Mouse (Mus musculus) A20 (cell line): ENCODE results near the gene C5ar1.
"Not testable (repeated sequence)": the region's sequence is repeated elsewhere in the genome, so short reads cannot be mapped to it uniquely, and the experiment has no call there.

Experiments used
- DNase-seq: peaks from one replicate; pipeline ENCODE4 v3.0.0-alpha.2; 2011; ENCODE audit warnings: low read depth, low spot score

C5ar1 gene

DNA sequence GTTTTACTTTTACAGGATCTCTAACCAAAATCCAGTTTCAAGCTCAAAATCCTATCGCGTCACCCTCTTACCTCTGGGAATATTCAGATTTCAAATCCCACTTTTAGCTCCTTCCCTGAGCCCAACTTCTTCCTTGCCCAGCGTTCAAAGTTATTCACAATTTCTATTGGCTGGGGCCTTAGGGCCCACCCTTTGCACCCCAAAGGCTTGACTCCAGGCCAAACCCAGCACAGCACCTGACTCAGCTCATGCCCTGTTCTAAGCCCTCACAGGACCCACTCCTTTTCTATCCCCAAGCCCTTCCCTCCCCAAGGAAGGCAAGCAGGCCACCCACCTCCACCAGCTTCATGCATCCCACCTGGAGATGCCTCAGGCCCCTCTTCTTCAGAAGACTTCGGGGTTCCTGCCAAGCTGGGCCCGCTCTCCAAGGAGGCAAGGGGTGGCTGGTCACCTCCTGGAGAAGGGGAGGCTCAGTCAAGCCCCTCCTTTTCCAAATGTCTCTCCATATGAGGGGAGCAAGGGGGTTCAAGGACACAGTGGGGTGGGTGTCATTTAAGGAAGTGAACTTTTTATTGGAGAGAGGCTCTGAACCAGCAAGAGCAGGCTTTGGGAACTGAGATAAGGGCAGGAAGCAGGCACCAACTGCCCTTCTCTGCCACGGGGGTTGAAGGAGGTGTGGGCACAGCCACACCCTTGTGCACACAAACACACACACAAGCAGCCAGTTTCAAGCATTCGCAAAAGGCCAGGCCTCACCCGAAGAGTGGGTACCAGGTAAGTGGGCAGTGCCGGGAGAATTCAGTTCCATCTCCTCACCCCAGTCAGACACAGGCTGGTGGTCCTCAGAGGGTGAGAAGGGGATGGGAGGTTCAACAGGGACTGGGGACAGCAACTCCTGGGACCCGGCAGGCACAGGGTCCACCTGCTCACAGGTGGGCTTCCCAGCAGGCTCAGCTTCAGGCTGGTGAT lies 15.9 kb upstream of the C5ar1 start:
- DNase-seq = peak; percentile 27

GRCm38 (mm10) chr7:16273766-16274140 lies 14.4 kb upstream of the C5ar1 start:
- DNase-seq = no peak

DNA sequence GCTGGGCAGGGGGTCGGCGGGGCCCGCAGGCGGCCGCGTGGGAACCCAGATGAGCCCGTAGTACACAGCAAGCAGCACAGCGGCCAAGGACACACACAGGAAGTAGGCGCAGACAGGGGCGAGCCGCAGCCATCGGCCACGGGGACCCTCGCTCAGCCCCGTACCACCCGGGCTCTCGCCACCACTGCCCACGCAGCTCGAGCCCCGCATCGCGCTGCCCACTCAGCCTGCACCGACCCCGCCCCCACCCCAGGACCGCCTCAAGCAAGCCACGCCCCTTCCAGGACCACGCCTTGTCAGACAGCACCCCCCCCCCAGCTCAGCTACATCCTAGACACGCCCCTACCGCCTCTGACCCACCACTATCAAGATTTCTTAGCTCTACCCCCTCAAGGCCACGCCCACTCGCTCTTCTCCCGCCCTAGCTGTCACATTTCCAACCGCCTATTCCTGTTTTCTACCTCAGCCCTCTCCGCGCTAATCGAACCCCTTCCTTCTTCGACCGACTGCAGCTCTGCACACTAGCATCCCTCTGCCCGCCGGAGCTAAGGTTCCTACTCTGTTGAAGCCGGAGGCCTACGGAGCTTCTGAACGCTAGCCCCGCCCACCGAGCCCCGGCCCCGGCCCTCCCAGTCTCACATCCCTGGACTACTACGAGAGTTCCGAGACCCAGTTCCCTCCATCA lies 13.9 kb upstream of the C5ar1 start, which contains the start of gene Inafm1:
Gene Inafm1 (minus strand): TSS at position 537 of the 685 bp plus-strand sequence.
- peak; percentile 98 for DNase-seq

- no peak for DNase-seq
Measured at GRCm38 (mm10) chr7:16272681-16273080, 13.3 kb upstream of the C5ar1 start.

- DNase-seq = no peak
Measured at GRCm38 (mm10) chr7:16271139-16271538, 11.8 kb upstream of the C5ar1 start.

DNA sequence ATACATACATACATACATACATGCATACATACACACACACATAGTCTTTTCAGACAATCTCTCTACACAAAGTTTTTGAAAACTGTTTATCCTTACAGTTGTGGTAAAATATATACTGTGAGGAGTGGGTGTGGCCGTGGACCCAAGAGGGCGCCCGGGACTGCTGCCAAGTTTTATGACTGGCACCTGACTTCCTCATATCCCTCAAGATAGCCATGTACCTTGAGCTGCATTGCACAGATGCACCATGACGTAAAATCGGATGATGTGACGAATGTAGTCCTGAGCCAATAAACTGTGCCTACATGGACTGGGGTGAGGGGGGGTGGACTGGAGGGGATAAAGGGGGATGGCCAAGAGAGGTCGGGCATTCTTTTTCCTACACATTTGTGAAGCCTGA lies 7.3 kb upstream of the C5ar1 start:
- DNase-seq = not testable (repeated sequence)

DNA sequence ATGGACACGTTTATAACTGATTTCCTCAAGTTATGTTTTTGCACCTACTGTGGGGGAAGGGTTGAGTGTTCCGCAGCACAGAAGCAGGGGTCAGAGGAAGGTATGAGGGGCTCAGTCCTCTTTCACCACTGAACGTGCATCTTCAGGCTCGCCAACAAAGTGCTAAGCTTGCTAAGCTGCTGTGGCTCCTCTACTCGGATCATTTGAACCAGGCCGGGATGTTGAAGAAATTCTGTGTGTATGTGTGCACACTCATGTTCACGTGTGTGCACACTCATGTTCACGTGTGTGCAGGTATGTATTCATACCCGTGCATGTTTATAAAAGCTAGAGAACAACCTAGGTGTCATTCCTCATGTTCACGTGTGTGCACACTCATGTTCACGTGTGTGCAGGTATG lies 6.5 kb upstream of the C5ar1 start:
- no peak for DNase-seq

DNA sequence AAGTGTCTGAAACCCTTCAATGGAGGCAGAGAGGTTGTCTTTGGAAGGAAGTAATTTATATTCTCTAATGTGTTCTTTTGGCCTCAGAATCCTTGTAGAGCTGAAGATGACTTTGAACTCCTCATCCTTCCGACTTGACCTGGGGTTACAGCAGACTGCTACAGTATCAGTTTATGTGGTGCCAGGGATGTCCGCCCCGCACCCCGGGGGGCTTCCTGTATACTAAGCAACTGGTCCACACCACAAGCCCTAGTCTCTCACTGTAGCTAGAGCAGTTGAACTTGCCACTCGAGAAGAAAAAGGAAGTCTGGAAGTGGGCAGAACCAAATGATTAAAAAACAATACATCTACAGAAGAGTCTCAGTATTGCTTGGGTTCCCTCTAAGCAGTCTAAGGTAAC lies 4.5 kb upstream of the C5ar1 start:
- DNase-seq = no peak

DNA sequence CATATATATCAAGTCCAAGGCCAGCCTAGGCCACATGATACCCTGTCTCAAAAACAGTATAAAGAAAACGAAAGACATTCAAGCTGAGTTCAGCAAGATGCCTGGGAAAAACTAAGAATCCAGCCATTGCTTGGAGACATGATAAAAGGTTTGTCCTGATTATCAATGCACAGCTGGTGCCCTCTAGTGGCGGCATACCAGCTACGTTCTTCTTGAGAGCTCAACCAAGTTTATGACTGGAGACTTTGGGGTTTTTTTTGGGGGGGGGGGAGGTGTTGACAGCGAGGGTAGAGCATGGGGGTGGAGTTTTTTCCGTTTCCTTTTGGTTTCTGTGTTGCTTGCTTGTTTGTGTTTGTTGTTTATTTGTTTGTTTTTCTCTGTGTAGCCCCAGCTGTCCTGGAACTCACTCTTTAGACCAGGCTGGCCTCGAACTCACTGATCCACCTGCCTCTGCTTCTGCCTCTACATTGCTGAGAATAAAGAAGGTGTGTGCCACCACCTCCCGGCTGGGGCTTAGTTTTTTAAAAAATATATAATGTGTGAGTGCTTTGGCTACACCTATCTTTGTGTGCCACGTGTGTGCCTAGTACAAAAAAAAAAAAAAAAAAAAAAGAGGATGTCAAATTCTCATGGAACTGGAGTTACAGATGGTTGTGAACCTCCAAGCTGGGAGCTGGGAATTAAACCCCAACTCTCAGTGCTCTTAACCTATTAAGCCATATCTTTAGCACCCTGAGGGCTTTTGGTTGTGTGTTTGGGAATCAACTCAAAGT lies 3.9 kb upstream of the C5ar1 start:
- DNase-seq = peak; percentile 82

DNA sequence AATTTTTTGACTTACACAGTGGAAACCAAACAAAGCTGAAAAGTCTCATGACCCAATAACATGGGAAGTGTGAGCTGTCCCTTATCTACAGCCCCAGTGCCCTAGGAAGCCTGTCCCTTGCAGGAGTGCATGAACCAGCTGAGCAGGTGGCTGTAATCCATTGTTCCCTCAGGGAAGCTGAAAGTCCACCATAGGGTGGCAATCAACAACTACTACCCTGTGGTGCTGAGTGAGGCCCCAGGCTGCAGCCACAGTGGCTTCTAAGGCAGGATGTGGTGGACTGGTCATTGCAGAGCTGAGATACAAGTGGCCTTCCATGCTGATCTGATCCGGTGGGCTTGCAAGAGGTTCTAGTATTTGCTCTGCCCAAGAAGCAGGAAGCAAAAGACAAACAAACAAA lies 1.8 kb upstream of the C5ar1 start:
- DNase-seq = no peak

DNA sequence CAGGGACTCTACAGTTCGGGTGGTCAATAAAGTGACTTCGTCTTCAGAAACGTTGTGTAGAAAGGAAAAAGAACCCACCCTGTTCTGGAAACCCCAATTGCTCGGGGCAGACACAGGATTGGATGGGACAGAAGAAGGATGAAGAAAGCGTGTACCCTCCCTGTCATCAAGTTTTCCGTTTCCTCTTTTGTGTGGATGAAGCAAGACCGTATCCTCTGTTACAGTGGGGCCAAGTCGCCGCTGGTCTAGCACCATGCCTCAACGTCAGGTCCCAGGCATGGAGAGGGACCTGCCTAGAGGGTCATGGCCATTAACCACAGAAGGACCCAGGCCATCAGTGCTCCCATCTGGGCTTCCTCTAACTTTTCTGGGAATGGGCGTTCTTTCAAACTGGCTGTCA lies 1.5 kb downstream of the C5ar1 start:
- DNase-seq = no peak

DNA sequence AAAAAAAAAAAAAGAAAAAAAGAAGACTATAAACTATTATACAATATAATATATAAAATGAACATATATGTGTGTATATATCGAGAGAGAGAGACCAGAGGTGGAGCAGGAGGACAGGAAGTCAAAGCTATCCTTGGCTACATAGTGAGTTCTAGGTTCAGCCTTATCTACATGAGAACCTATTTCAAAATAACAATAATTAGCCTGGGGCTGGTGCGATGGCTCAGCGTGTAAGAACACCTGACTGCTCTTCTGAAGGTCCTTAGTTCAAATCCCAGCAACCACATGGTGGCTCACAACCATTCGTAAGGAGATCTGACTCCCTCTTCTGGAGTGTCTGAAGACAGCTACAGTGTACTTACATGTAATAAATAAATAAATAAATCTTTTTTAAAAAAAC lies 3.4 kb downstream of the C5ar1 start:
- DNase-seq = not testable (repeated sequence)

DNA sequence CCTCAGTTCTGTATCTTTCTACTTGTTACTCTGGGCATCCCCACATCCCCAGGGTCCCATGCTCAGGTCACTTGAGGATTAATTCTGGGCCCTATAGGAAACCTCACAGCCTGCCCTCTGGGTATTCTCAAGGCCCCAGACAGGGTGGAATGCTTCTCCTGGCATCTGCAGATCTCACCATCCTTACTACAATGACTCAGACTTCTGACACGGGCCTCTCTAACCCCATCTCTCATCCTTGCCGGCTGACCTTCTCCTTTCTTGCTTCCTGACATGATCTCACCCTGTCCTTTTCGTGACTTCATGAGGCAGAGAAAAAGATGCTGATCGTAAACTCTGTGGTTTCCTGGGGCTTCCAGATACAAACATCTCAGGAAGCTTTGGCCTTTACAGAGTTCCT lies 5.1 kb downstream of the C5ar1 start:
- no peak for DNase-seq

DNA sequence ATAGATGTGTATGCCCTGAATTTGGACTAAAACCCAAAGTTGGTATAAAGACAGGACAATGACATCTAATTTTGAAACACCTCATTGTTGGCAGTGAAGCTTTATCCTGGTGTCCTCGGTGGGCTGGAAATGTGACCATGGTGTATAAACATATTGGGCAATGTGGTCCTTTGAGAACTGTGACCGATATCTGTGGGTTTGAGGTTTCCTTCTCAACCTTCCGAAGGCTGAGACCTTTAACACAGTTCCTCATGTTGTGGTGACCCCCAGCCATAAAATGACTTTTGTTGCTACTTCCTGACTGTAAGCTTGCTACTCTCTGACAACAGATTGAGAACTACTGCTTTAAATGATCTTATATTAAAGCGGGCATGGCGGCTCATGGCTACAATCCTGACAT lies 8.7 kb downstream of the C5ar1 start:
- no peak for DNase-seq

DNA sequence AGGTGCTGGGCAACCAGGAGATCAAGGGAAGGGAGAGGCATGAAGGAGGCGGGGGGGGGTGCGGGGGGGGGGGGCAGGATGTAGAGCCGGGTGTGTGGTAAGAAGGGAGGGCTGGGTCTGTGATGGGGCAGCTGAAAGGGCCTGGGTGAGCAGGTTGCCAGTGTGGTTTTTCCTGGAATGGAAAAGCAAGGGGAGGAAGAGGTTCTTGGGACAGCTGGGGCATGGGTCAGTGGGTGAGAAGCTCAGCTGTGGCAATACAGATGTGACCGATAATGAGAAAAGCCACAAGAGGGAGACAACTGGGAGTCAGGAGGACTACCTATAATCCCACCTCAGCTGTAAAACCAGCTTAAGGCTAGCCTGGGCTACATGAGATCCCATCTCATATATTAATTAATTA lies 13.4 kb downstream of the C5ar1 start:
- no peak for DNase-seq

- DNase-seq = no peak
Measured at GRCm38 (mm10) chr7:16244067-16244466, 15.3 kb downstream of the C5ar1 start, which contains the start of gene C5ar2. Gene C5ar2, minus strand, starts transcription at chr7:16244154.

GRCm38 (mm10) chr7:16242198-16242597 lies 17.1 kb downstream of the C5ar1 start:
- no peak for DNase-seq

- no peak for DNase-seq
Measured at GRCm38 (mm10) chr7:16241787-16242186, 17.6 kb downstream of the C5ar1 start.

DNA sequence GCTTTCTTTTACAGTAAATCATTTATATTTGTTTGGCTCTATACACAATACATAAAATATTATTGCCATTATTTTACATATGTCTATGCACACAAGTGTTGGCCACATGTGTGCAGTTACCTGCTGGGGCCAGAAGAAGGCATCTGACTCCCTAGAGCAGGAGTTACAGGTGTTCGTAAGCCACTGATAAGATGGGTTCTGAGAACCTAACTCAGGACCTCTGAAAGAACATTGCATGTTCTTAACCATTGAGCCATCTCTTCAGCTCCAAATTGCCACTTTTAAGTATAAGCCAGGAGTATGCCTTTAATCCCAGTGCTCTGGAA lies 18.4 kb downstream of the C5ar1 start:
- DNase-seq = no peak

- DNase-seq = no peak
Measured at GRCm38 (mm10) chr7:16240281-16240977, 18.9 kb downstream of the C5ar1 start.

GRCm38 (mm10) chr7:16239554-16239997 lies 19.8 kb downstream of the C5ar1 start:
- peak; percentile 78 for DNase-seq
